In the genomic region with DNA sequence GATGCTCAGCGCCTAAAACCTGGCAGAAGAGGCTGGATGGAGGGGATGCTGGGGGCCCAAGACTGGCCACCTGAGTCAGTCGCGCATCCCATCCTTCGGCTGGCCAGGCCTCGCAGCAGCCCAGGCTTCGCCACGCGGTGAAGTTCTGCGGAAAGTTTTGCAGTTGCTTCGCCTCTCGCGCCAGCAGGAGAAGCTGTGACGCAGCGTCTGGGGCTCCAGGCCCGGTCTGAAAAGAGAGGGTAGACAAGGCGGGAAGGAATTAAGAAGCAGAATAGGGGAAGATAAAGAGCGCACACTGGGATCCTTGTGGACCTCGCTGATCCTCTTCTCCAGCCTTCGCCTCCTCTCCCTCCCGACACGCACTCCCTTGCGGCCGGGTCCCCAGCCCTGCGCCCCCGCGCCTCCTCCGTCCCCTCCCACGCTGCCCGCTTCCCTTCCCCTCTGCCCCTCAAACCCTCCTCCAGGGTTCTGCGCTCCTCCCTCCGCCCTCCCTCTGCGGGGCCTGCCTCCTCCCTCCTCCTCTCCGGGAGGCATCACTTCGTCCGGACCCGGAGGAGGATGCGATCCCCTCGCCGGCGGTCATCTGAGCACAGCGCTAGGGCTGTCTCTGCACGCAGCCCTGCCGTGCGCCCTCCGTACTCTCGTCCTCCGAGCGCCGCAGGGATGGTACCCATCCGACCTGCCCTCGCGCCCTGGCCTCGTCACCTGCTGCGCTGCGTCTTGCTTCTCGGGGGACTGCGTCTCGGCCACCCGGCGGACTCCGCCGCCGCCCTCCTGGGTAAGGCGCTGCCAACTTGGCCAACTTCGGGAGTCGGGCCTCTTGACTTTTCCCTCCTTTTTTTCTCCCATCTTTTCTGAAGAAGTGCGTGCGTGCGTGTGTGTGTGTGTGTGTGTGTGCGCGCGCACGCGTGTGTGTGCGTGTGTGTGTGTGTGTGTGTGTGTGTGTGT, we compare ENCODE assay signal across 8 mouse cellular contexts. TPM values are rescaled to one million over a fixed set of nuclear protein-coding genes. Genes with fewer than 3 reads are reported as not detected.
DNase-seq lines count a peak whose midpoint lies in the region; ATAC-seq lines count a peak whose summit lies in the region.

A gene (plus strand): TSS at position 520 of the 948 bp plus-strand sequence.

- H3K36me3 ChIP-seq in erythroblast, embryonic 14.5 days (ENCODE audit: control insufficient read depth): peaks cover 10% of the 10 kb centered on the region
- H3K36me3 ChIP-seq in forebrain, embryonic 16.5 days (ENCODE audit: control insufficient read depth, insufficient read depth): no peaks in the 10 kb centered on the region
- H3K36me3 ChIP-seq in limb, embryonic 13.5 days: peaks cover 25% of the 10 kb centered on the region
- peaks cover 8% of the 10 kb centered on the region for H3K36me3 ChIP-seq in midbrain, embryonic 13.5 days

- peaks cover 58% of the 10 kb centered on the region for H3K27me3 ChIP-seq in erythroblast, embryonic 14.5 days (ENCODE audit: control insufficient read depth)
- no peaks in the 10 kb centered on the region for H3K27me3 ChIP-seq in forebrain, embryonic 16.5 days (replicated peaks; ENCODE audit: control insufficient read depth, insufficient read depth, low read length)
- no peaks in the 10 kb centered on the region for H3K27me3 ChIP-seq in limb, embryonic 13.5 days
- H3K27me3 ChIP-seq in midbrain, embryonic 13.5 days: peaks cover 7% of the 10 kb centered on the region; the same call in 1 of the 2 replicates

- peaks cover 5% of the 10 kb centered on the region for H3K4me1 ChIP-seq in erythroblast, embryonic 14.5 days (ENCODE audit: control insufficient read depth)
- H3K4me1 ChIP-seq in forebrain, embryonic 16.5 days (replicated peaks; ENCODE audit: control insufficient read depth, insufficient read depth, low read length): peaks cover 26% of the 10 kb centered on the region
- peaks cover 55% of the 10 kb centered on the region for H3K4me1 ChIP-seq in limb, embryonic 13.5 days
- peaks cover 35% of the 10 kb centered on the region for H3K4me1 ChIP-seq in midbrain, embryonic 13.5 days (replicated peaks)

- no peak within 1 kb of the TSS; the same call in 1 of the 2 replicates for H3K27ac ChIP-seq in forebrain, embryonic 16.5 days (ENCODE audit: low read length)
- H3K27ac ChIP-seq in limb, embryonic 13.5 days: peak within 1 kb of the TSS; percentile 99
- H3K27ac ChIP-seq in midbrain, embryonic 13.5 days: peak within 1 kb of the TSS; percentile 60; the same call in 1 of the 2 replicates

- peak within 1 kb of the TSS; percentile 7 for H3K4me3 ChIP-seq in erythroblast, embryonic 14.5 days (replicated peaks)
- H3K4me3 ChIP-seq in forebrain, embryonic 16.5 days (replicated peaks; ENCODE audit: low read length): peak within 1 kb of the TSS; percentile 62
- peak within 1 kb of the TSS; percentile 88 for H3K4me3 ChIP-seq in limb, embryonic 13.5 days
- peak within 1 kb of the TSS; percentile 57 for H3K4me3 ChIP-seq in midbrain, embryonic 13.5 days (replicated peaks)

- under 1% methylated on average over 71 of the region's 75 CpGs for WGBS in forebrain, embryonic 16.5 days
- under 1% methylated on average over 65 of the region's 75 CpGs for WGBS in limb, embryonic 13.5 days
- 0% methylated on average over 65 of the region's 75 CpGs for WGBS in midbrain, embryonic 13.5 days

- ATAC-seq in erythroblast, adult 5-6 weeks (replicated peaks; ENCODE audit: low FRiP score, poor library complexity, severe bottlenecking): no peak
- ATAC-seq in forebrain, embryonic 16.5 days: peak; percentile 73
- ATAC-seq in limb, embryonic 13.5 days (ENCODE audit: low FRiP score, low read depth): peak; percentile 84
- peak; percentile 82 for ATAC-seq in midbrain, embryonic 13.5 days

- DNase-seq in adrenal gland, postnatal 14 days: peak; percentile 59
- peak; percentile 73 to 79 for DNase-seq in heart, postnatal 36 days
- peak; percentile 47 for DNase-seq in urinary bladder, postnatal 25 days (ENCODE audit: low spot score)

- H3K9ac ChIP-seq in forebrain, embryonic 16.5 days (replicated peaks; ENCODE audit: low read depth, low read length): peak within 1 kb of the TSS; percentile 63
- peak within 1 kb of the TSS; percentile 97 for H3K9ac ChIP-seq in limb, embryonic 13.5 days
- H3K9ac ChIP-seq in midbrain, embryonic 13.5 days (replicated peaks): peak within 1 kb of the TSS; percentile 76

- intact Hi-C loops in heart, postnatal 36 days (cut with DNase I): loop anchor here (2.0 kb wide), 1 partner anchor 20 kb away; no protein-coding TSS in a partner anchor

- H3K4me2 ChIP-seq in forebrain, embryonic 16.5 days (ENCODE audit: low read length): peak within 1 kb of the TSS; percentile 100
- H3K4me2 ChIP-seq in limb, embryonic 13.5 days (replicated peaks): peak within 1 kb of the TSS; percentile 77
- peak within 1 kb of the TSS; percentile 99 for H3K4me2 ChIP-seq in midbrain, embryonic 13.5 days (replicated peaks)

- peaks cover 3% of the 10 kb centered on the region; the same call in 1 of the 2 replicates for H3K9me3 ChIP-seq in erythroblast, embryonic 14.5 days (ENCODE audit: control insufficient read depth, low read length)
- H3K9me3 ChIP-seq in forebrain, embryonic 16.5 days (ENCODE audit: control insufficient read depth, low read length): no peaks in the 10 kb centered on the region
- H3K9me3 ChIP-seq in limb, embryonic 13.5 days: no peaks in the 10 kb centered on the region
- H3K9me3 ChIP-seq in midbrain, embryonic 13.5 days: no peaks in the 10 kb centered on the region

RNA-seq across cellular contexts. Expression of the gene that starts here (rescaled TPM):
- 0.01 and 0.03 TPM in 2 replicates for polyA plus RNA-seq in erythroblast, embryonic 14.5 days (2012)
- 0.63 TPM in 1 of 2 replicates, not detected in the other for total RNA-seq in erythroblast, adult 5-6 weeks (2015; ENCODE audit: low replicate concordance)
- total RNA-seq in erythroblast, adult 5-6 weeks (2017; ENCODE audit: low replicate concordance): not detected in 2 replicates
- total RNA-seq in adrenal gland, postnatal 14 days (2021): 20.4 and 21.7 TPM in 2 replicates
- polyA plus RNA-seq in forebrain, embryonic 16.5 days (2015; fragmentation: Nextera tagmentation; extraction: Ambion mirVana): 3.6 and 5.1 TPM in 2 replicates
- total RNA-seq in heart, postnatal 36 days (2021): 10 to 100 TPM; 18.4 to 20.3 TPM
- 28.6 and 32.8 TPM in 2 replicates for polyA plus RNA-seq in limb, embryonic 13.5 days (2015; fragmentation: Nextera tagmentation; extraction: Ambion mirVana)
- polyA plus RNA-seq in midbrain, embryonic 13.5 days (2015; fragmentation: Nextera tagmentation; extraction: Ambion mirVana): 5.0 and 5.3 TPM in 2 replicates

Comparison
In these comparisons a context has a peak if more than half of its experiments do, and no peak if none do; other contexts are left out.
1. RNA of the gene that starts here (total RNA-seq): 20.4 to 21.7 TPM in adrenal gland, postnatal 14 days and 18.4 to 20.3 TPM in heart, postnatal 36 days; 0.63 TPM in erythroblast, adult 5-6 weeks; every median in the first group is over 10 times any median in the second.
2. H3K4me3 ChIP-seq: peak in every context shown above with its lines; median percentile 88 in limb, embryonic 13.5 days; 62 in forebrain, embryonic 16.5 days; 57 in midbrain, embryonic 13.5 days; 7 in erythroblast, embryonic 14.5 days.
3. Peak in every context shown above with its lines, with median percentiles within 50 percentile points of each other: DNase-seq, H3K4me2 ChIP-seq and H3K9ac ChIP-seq.